29 mouse cellular contexts compared by ENCODE assay signal in genomic region chrX:73619890-73620289, GRCm38 (mm10). TPM values are rescaled to one million over a fixed set of nuclear protein-coding genes. Genes with fewer than 3 reads are reported as not detected.
A peak's percentile ranks its signal among the peaks of the same experiment; 100 is the strongest.
DNase-seq lines count a peak whose midpoint lies in the region; ATAC-seq and TF ChIP-seq lines count a peak whose summit lies in the region.
"Had no signal": no experiment of that assay in that cellular context is flagged by ENCODE, and none has a peak within 500 bp of the region (broad histone marks: within the 10 kb centered on the region; RNA-seq: fewer than 3 reads in every experiment).

No protein-coding gene starts in this region.

- no peaks in the 10 kb centered on the region; the same call in 1 of the 2 replicates for H3K27me3 ChIP-seq in liver, embryonic 16.5 days (ENCODE audit: control insufficient read depth, insufficient read depth, low read depth, low read length)
- H3K27me3 ChIP-seq in liver, embryonic 11.5 days (replicated peaks; ENCODE audit: control insufficient read depth, insufficient read depth, low read length): peaks cover 11% of the 10 kb centered on the region
- H3K27me3 ChIP-seq in lung, postnatal 0 days (replicated peaks; ENCODE audit: insufficient read depth, low read length): no peaks in the 10 kb centered on the region
- H3K27me3 ChIP-seq: CH12.LX; embryonic facial prominence, embryonic 15.5 days; heart, embryonic 15.5 days had no signal

- H3K4me2 ChIP-seq in liver, embryonic 16.5 days (ENCODE audit: low read depth, low read length): no peak overlapping the region
- no peak overlapping the region for H3K4me2 ChIP-seq in liver, embryonic 11.5 days
- H3K4me2 ChIP-seq in lung, postnatal 0 days (replicated peaks; ENCODE audit: low read depth, low read length): no peak overlapping the region
- H3K4me2 ChIP-seq: embryonic facial prominence, embryonic 12.5 days; embryonic facial prominence, embryonic 15.5 days; heart, embryonic 12.5 days; heart, embryonic 15.5 days; hindbrain, embryonic 14.5 days had no signal

- no peak for DNase-seq in liver, embryonic 11.5 days (ENCODE audit: low spot score)
- DNase-seq in lung, postnatal 0 days (ENCODE audit: low spot score): peak; percentile 19
- DNase-seq in lung, postnatal 14 days: no peak
- DNase-seq in urinary bladder, postnatal 36 days (ENCODE audit: low spot score in 2 of 2): peak; percentile 7 to 17
- no peak for DNase-seq in urinary bladder, postnatal 4 days (ENCODE audit: low spot score in 2 of 2)
- DNase-seq in right cerebral cortex, postnatal 25 days: no peak
- DNase-seq: adrenal gland, adult 2 months; adrenal gland, postnatal 14 days; B cell, adult 2 months; cerebellum, adult 11 months; cerebellum, adult 2 months; cerebellum, adult 9-11 months; cerebellum, postnatal 25 days; forebrain, postnatal 0 days; gastrocnemius, adult 2 months; gastrocnemius, postnatal 14 days; heart, adult 18-20 months; heart, postnatal 10 days; heart, postnatal 4 days had no signal

- H3K27ac ChIP-seq in liver, embryonic 16.5 days (ENCODE audit: low read length): no peak overlapping the region
- H3K27ac ChIP-seq in liver, embryonic 11.5 days (ENCODE audit: low read depth, low read length): no peak overlapping the region
- no peak overlapping the region for H3K27ac ChIP-seq in lung, postnatal 0 days (ENCODE audit: low read length)
- H3K27ac ChIP-seq: embryonic facial prominence, embryonic 12.5 days; embryonic facial prominence, embryonic 15.5 days; gastrocnemius, adult 2 months; heart, embryonic 15.5 days; hindbrain, embryonic 14.5 days had no signal

- no peak overlapping the region for H3K4me3 ChIP-seq in liver, embryonic 16.5 days (ENCODE audit: low read depth, low read length)
- no peak overlapping the region for H3K4me3 ChIP-seq in liver, embryonic 11.5 days (ENCODE audit: low read depth, low read length)
- H3K4me3 ChIP-seq in lung, postnatal 0 days (ENCODE audit: low read depth, low read length): no peak overlapping the region
- H3K4me3 ChIP-seq: embryonic facial prominence, embryonic 12.5 days; embryonic facial prominence, embryonic 15.5 days; gastrocnemius, adult 2 months; heart, embryonic 12.5 days; heart, embryonic 15.5 days had no signal

- TF ChIP-seq EP300 in lung, postnatal 0 days (IDR thresholded peaks at IDR 0.05): no peak

- peak; percentile 30; the same call in 1 of the 2 replicates for ATAC-seq in liver, embryonic 16.5 days (ENCODE audit: low read depth)
- no peak for ATAC-seq in liver, embryonic 11.5 days (replicated peaks; ENCODE audit: low FRiP score)
- no peak for ATAC-seq in lung, postnatal 0 days
- ATAC-seq: forebrain, embryonic 14.5 days; forebrain, postnatal 0 days; Patski had no signal

- no peaks in the 10 kb centered on the region for H3K4me1 ChIP-seq in liver, embryonic 16.5 days (ENCODE audit: control insufficient read depth, low read depth, low read length)
- H3K4me1 ChIP-seq in liver, embryonic 11.5 days (replicated peaks; ENCODE audit: control insufficient read depth, insufficient read depth, low read length): no peaks in the 10 kb centered on the region
- no peaks in the 10 kb centered on the region for H3K4me1 ChIP-seq in lung, postnatal 0 days (ENCODE audit: insufficient read depth, low read depth, low read length)
- H3K4me1 ChIP-seq: embryonic facial prominence, embryonic 12.5 days; embryonic facial prominence, embryonic 15.5 days; heart, embryonic 12.5 days; heart, embryonic 15.5 days had no signal

- TF ChIP-seq CTCF in lung, postnatal 0 days (IDR thresholded peaks at IDR 0.05): no peak

- WGBS in liver, embryonic 16.5 days (ENCODE audit: insufficient replicate concordance): 54% methylated on average over 2 of the region's 2 CpGs
- 75% methylated on average over 2 of the region's 2 CpGs for WGBS in liver, embryonic 11.5 days
- 65% methylated on average over 2 of the region's 2 CpGs for WGBS in lung, postnatal 0 days

- H3K9ac ChIP-seq in liver, embryonic 16.5 days (ENCODE audit: low read depth, low read length): no peak overlapping the region
- H3K9ac ChIP-seq in liver, embryonic 11.5 days (ENCODE audit: low read depth, low read length): no peak overlapping the region
- no peak overlapping the region for H3K9ac ChIP-seq in lung, postnatal 0 days (replicated peaks; ENCODE audit: low read depth)
- H3K9ac ChIP-seq: embryonic facial prominence, embryonic 12.5 days; embryonic facial prominence, embryonic 15.5 days; forebrain, postnatal 0 days; heart, embryonic 12.5 days; heart, embryonic 15.5 days; hindbrain, embryonic 14.5 days had no signal

- no peaks in the 10 kb centered on the region for H3K36me3 ChIP-seq in liver, embryonic 16.5 days (ENCODE audit: control insufficient read depth, insufficient read depth)
- no peaks in the 10 kb centered on the region for H3K36me3 ChIP-seq in liver, embryonic 11.5 days (ENCODE audit: control insufficient read depth, insufficient read depth, low read length)
- H3K36me3 ChIP-seq in lung, postnatal 0 days (ENCODE audit: insufficient read depth, low read length): no peaks in the 10 kb centered on the region
- H3K36me3 ChIP-seq: embryonic facial prominence, embryonic 12.5 days; embryonic facial prominence, embryonic 15.5 days; G1E; heart, embryonic 12.5 days; heart, embryonic 15.5 days had no signal

- H3K9me3 ChIP-seq in liver, embryonic 16.5 days (replicated peaks; ENCODE audit: control insufficient read depth, low read length): no peaks in the 10 kb centered on the region
- no peaks in the 10 kb centered on the region for H3K9me3 ChIP-seq in liver, embryonic 11.5 days (ENCODE audit: control insufficient read depth, low read length)
- no peaks in the 10 kb centered on the region for H3K9me3 ChIP-seq in lung, postnatal 0 days (ENCODE audit: low read length)
- H3K9me3 ChIP-seq: embryonic facial prominence, embryonic 12.5 days; embryonic facial prominence, embryonic 15.5 days; G1E; heart, embryonic 12.5 days; heart, embryonic 15.5 days had no signal

RNA-seq across cellular contexts. Expression of gene Dusp9, which starts 19.3 kb away (rescaled TPM):
- 21.3 and 21.5 TPM in 2 replicates for polyA plus RNA-seq in liver, embryonic 16.5 days (2015; fragmentation: Nextera tagmentation; extraction: Ambion mirVana)
- 20.6 and 30.7 TPM in 2 replicates for polyA plus RNA-seq in liver, embryonic 11.5 days (2014; fragmentation: Nextera tagmentation; extraction: Ambion mirVana)
- 2.2 and 2.4 TPM in 2 replicates for polyA plus RNA-seq in lung, postnatal 0 days (2015; fragmentation: Nextera tagmentation; extraction: Ambion mirVana)

RNA-seq across cellular contexts. Expression of gene Pnck, which starts 40.0 kb away (rescaled TPM):
- 1.5 and 1.6 TPM in 2 replicates for polyA plus RNA-seq in liver, embryonic 16.5 days (2015; fragmentation: Nextera tagmentation; extraction: Ambion mirVana)
- 2.2 and 2.3 TPM in 2 replicates for polyA plus RNA-seq in liver, embryonic 11.5 days (2014; fragmentation: Nextera tagmentation; extraction: Ambion mirVana)
- 3.9 and 5.5 TPM in 2 replicates for polyA plus RNA-seq in lung, postnatal 0 days (2015; fragmentation: Nextera tagmentation; extraction: Ambion mirVana)
- polyA plus RNA-seq: G1E had no signal

RNA-seq across cellular contexts. Expression of gene Slc6a8, which starts 53.1 kb away (rescaled TPM):
- polyA plus RNA-seq in liver, embryonic 16.5 days (2015; fragmentation: Nextera tagmentation; extraction: Ambion mirVana): 0.12 and 0.50 TPM in 2 replicates
- polyA plus RNA-seq in liver, embryonic 11.5 days (2014; fragmentation: Nextera tagmentation; extraction: Ambion mirVana): 2.2 and 2.4 TPM in 2 replicates
- 7.5 and 7.8 TPM in 2 replicates for polyA plus RNA-seq in lung, postnatal 0 days (2015; fragmentation: Nextera tagmentation; extraction: Ambion mirVana)

Comparison
In these comparisons a context has a peak if more than half of its experiments do, and no peak if none do; other contexts are left out.
1. DNase-seq: peak in lung, postnatal 0 days (single experiment) and urinary bladder, postnatal 36 days (2 of 2); none in liver, embryonic 11.5 days (single experiment), lung, postnatal 14 days (single experiment), urinary bladder, postnatal 4 days (0 of 2) and right cerebral cortex, postnatal 25 days (single experiment).